Mouse (Mus musculus) midbrain, embryonic 15.5 days (tissue): ENCODE data around the gene Nfx1. TPM values are rescaled to one million over a fixed set of nuclear protein-coding genes. Genes with fewer than 3 reads are reported as not detected.

Experiments
- ATAC-seq: fragments of 200-750 bp; cut with Nextera tagmentation; replicated peaks from 2 replicates; pipeline ENCODE4 v1.8.0; 2017; ENCODE audit warnings: moderate TSS enrichment
- H3K27ac ChIP-seq: fragments of 300-500 bp; sonication (generic); 2 replicates; pipeline ENCODE4 v1.5.1; 2015; ENCODE audit warnings: mild to moderate bottlenecking, inconsistent platforms
- H3K27me3 ChIP-seq: fragments of 300-500 bp; sonication (generic); replicated peaks from 2 replicates; pipeline ENCODE4 v1.6.1; 2015; ENCODE audit warnings: inconsistent platforms
- H3K36me3 ChIP-seq: fragments of 300-500 bp; sonication (generic); replicated peaks from 2 replicates; pipeline ENCODE4 v1.6.1; 2015; ENCODE audit warnings: inconsistent platforms
- H3K4me1 ChIP-seq: fragments of 300-500 bp; sonication (generic); 2 replicates; pipeline ENCODE4 v1.6.1; 2015; ENCODE audit warnings: inconsistent platforms
- H3K4me2 ChIP-seq: fragments of 300-500 bp; sonication (generic); 2 replicates; pipeline ENCODE4 v1.6.1; 2015; ENCODE audit warnings: inconsistent platforms, mild to moderate bottlenecking, moderate library complexity
- H3K4me3 ChIP-seq: fragments of 300-500 bp; sonication (generic); 2 replicates; pipeline ENCODE4 v1.5.1; 2015; ENCODE audit warnings: mild to moderate bottlenecking, inconsistent platforms
- H3K9ac ChIP-seq: fragments of 300-500 bp; sonication (generic); 2 replicates; pipeline ENCODE4 v1.6.1; 2015; ENCODE audit warnings: mild to moderate bottlenecking, inconsistent platforms
- H3K9me3 ChIP-seq: fragments of 300-500 bp; sonication (generic); 2 replicates; pipeline ENCODE4 v1.6.1; 2016; ENCODE audit warnings: inconsistent platforms
- WGBS: fragments of 180-500 bp; shearing (Covaris S2); methylation state at CpG from one replicate; pipeline ENCODE4 v1.1.7; 2015; ENCODE audit warnings: mixed read lengths; 5-methylcytosine and 5-hydroxymethylcytosine counted together
- polyA plus RNA-seq: library from polyadenylated mRNA; unstranded; fragments of >200 nt; fragmentation: Nextera tagmentation; extraction: Ambion mirVana; gene quantifications from 2 replicates; pipeline ENCODE4 v1.2.1, GENCODE M21; 2015

The Nfx1 gene
- polyA plus RNA-seq, 1 experiment from 2014 or later, result 121 TPM

- Histone ChIP-seq H3K27ac (no peak overlapping the region), H3K36me3 (0 out of 2 replicates have a peak, but pooled peaks cover 2% of the 10 kb centered on the region), H3K4me2 (no peak overlapping the region), H3K9ac (no peak overlapping the region), H3K9me3 (no peaks in the 10 kb centered on the region), H3K4me1 (no peaks in the 10 kb centered on the region), H3K27me3 (no peaks in the 10 kb centered on the region), H3K4me3 (no peak overlapping the region)
- ATAC-seq, result no peak
- 64% methylated on average over 3 of the region's 3 CpGs for WGBS
These were observed 60.5 kb downstream of the Nfx1 start for GRCm38 (mm10) chr4:41031242-41031641.

GRCm38 (mm10) chr4:41037942-41038341 is 67.2 kb downstream of the Nfx1 start:
- Histone ChIP-seq H3K4me3 (no peak overlapping the region), H3K9ac (no peak overlapping the region), H3K27ac (no peak overlapping the region), H3K4me1 (no peaks in the 10 kb centered on the region), H3K4me2 (no peak overlapping the region), H3K27me3 (no peaks in the 10 kb centered on the region), H3K9me3 (no peaks in the 10 kb centered on the region), H3K36me3 (no peaks in the 10 kb centered on the region)
- no peak for ATAC-seq
- 71% methylated on average over 3 of the region's 3 CpGs for WGBS

DNA sequence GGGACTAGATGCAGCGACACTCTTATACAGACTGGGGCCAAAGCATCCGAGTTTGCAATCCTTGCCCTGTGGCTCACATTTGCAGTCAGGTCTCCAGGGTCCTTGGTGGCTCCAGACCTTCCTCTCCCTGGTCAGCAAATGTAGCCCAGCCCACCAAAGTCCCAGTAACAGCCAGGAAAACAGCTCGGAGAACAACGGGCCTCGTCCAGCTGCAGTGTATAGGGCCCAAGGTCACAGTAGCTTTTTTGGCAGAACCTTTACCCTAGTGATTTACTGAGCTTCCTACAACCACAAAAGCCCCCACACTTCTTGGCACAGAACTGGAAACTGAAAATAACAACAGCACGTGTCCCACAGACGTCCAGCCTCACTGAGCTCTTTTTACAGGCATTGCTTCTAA is 70.3 kb downstream of the Nfx1 start:
- no peaks in the 10 kb centered on the region for H3K9me3 ChIP-seq
- no peak overlapping the region for H3K4me2 ChIP-seq
- WGBS, result 80% methylated on average over 7 of the region's 7 CpGs
- no peak overlapping the region for H3K9ac ChIP-seq
- no peaks in the 10 kb centered on the region for H3K36me3 ChIP-seq
- no peak overlapping the region for H3K27ac ChIP-seq
- no peak for ATAC-seq
- no peaks in the 10 kb centered on the region for H3K4me1 ChIP-seq
- no peaks in the 10 kb centered on the region for H3K27me3 ChIP-seq
- H3K4me3 ChIP-seq, result no peak overlapping the region

DNA sequence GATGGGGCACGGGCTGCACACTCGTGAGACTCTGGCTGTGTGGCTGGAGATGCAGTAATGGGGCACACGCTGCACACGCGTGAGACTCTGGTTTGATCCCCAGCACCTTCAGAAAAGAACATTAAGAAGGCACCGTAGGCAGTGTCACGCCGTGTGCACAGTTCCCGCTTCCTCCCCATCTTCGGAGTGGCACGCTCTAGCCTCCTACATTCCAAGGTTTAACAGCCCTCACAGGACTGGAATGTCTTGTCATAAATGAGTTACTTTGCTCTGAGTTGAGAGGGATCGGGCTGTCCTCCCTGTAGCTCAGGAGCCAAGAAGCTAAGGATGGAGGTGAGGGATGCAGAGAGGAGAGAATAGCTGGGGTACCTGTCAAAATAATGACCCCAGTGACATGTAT is 72.2 kb downstream of the Nfx1 start:
- Histone ChIP-seq H3K27me3 (no peaks in the 10 kb centered on the region), H3K4me3 (no peak overlapping the region), H3K9ac (no peak overlapping the region), H3K4me1 (no peaks in the 10 kb centered on the region), H3K36me3 (no peaks in the 10 kb centered on the region), H3K27ac (no peak overlapping the region), H3K9me3 (no peaks in the 10 kb centered on the region), H3K4me2 (no peak overlapping the region)
- ATAC-seq, result no peak
- 85% methylated on average over 12 of the region's 12 CpGs for WGBS

- Histone ChIP-seq H3K4me1 (no peaks in the 10 kb centered on the region), H3K9ac (no peak overlapping the region), H3K4me3 (no peak overlapping the region), H3K27ac (no peak overlapping the region), H3K9me3 (no peaks in the 10 kb centered on the region), H3K27me3 (no peaks in the 10 kb centered on the region), H3K36me3 (no peaks in the 10 kb centered on the region), H3K4me2 (no peak overlapping the region)
- no peak for ATAC-seq
- 79% methylated on average over 5 of the region's 5 CpGs for WGBS
These were observed 73.3 kb downstream of the Nfx1 start for GRCm38 (mm10) chr4:41043961-41044360.

DNA sequence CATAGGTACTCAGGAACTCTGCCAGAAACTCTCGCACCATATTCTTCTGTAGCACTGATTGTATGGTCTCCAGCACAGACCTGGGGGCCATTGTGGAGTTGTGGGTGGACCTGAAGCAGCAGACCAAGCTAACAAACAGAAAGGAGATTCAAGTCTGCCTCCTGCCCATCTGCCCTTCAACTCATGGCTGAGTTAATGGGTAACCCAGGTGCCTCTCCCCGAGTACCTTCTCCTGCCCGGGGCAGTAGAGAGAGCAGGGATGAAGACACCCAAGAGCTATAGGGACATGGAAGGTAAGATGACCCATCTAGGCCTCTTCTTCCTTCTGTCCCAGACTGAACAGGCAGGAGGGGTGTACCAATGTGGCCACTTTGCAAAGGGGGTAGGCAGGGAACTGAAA is 74.6 kb downstream of the Nfx1 start:
- no peak for ATAC-seq
- no peak overlapping the region for H3K4me2 ChIP-seq
- no peak overlapping the region for H3K9ac ChIP-seq
- no peak overlapping the region for H3K27ac ChIP-seq
- no peaks in the 10 kb centered on the region for H3K4me1 ChIP-seq
- H3K36me3 ChIP-seq, result no peaks in the 10 kb centered on the region
- no peak overlapping the region for H3K4me3 ChIP-seq
- WGBS, result 89% methylated on average over 3 of the region's 3 CpGs
- H3K9me3 ChIP-seq, result no peaks in the 10 kb centered on the region
- H3K27me3 ChIP-seq, result no peaks in the 10 kb centered on the region

DNA sequence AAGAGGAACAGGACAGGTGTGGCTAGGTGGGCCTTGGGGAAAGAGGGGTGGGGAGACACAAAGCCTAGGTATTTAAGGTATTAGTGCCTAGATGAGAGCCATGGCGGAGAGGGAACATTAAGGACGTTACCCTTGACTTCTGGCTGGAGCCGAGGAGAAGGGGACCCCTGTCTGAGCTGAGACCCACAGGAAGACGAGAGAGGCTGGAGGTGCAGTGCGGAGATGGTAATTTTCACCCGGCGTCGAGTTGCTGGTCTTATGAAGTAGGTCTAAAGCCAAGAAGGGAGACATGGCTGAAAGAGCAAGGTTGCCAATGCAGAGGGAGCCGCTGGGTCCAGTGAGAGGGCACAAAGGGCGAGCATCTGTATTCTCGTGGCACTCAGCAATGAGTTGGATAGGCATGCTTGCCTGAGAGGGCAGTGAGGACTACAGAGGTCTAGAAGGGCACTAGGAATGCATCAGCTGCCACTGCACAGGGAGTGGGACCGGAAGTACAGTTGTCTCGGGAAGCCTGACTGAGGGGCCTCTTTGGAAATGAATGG is 75.6 kb downstream of the Nfx1 start:
- no peak overlapping the region for H3K4me3 ChIP-seq
- H3K27ac ChIP-seq, result no peak overlapping the region
- 83% methylated on average over 13 of the region's 13 CpGs for WGBS
- no peaks in the 10 kb centered on the region for H3K36me3 ChIP-seq
- no peaks in the 10 kb centered on the region for H3K27me3 ChIP-seq
- H3K9ac ChIP-seq, result no peak overlapping the region
- H3K4me1 ChIP-seq, result peaks cover 4% of the 10 kb centered on the region
- no peaks in the 10 kb centered on the region for H3K9me3 ChIP-seq
- no peak overlapping the region for H3K4me2 ChIP-seq
- ATAC-seq, result no peak

DNA sequence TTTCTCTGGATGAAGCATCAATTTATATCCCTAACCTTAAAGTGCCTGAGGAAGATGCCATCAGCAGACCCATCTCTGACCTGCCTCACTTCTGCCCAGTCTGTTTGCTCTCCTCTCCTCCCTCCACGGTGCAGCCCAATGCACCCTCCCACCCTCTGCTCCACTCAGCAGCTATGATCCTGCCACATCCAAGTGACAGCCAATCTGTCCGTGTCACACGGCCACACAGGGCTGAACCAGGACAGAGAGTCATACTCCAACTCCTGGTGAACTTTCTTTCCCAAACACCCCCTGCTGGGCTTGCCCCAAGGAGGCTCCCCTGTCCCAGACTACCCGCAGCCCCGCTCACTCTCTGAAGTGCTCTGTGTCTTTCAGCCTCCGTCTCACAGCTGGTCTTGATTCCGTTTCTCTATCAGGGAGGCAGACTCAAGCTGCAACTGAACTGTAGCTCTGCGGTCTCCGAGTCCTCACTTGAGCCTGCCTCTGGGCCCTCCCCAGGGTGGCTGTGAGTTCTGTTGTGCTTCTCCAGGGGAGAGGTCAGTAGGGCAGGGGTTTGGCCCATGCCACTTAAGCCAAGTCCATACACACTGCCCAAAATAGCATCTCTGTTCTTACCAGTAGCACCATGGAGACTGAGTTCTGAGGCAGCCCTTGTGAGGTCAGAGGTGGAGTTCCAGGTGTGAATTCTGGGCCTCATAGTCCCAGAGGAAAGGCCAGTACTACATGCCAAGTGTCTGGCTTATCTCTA is 77.0 kb downstream of the Nfx1 start, which contains the start of gene Aqp7:
TSS of gene Aqp7 (minus strand) at position 616 of the 748 bp plus-strand sequence.
- ATAC-seq, result no peak
- Histone ChIP-seq H3K9ac (no peak within 1 kb of the TSS), H3K9me3 (no peaks in the 10 kb centered on the region), H3K27me3 (no peaks in the 10 kb centered on the region), H3K36me3 (no peaks in the 10 kb centered on the region), H3K27ac (no peak within 1 kb of the TSS), H3K4me1 (peaks cover 4% of the 10 kb centered on the region), H3K4me3 (no peak within 1 kb of the TSS), H3K4me2 (no peak within 1 kb of the TSS)
- WGBS, result 47% methylated on average over 9 of the region's 9 CpGs

DNA sequence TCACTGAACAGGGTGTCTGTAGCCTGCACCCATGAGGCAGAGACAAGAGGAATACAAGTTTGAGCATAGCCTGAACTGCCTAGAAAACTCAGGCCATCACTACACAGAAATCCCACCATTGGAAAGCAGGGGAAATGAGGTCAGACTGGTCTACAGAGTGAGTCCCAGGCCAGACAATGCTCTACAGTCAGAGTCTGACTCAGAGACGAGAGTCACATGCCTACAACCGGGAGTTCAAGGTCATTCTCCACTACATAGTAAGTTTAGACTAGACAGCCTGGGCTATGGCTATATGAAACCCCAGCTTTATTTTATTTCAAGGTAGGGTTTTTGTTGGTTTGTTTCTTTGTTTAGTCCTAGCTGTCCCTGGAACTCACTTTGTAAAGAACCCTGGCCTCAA is 78.2 kb downstream of the Nfx1 start:
- no peak overlapping the region for H3K9ac ChIP-seq
- H3K9me3 ChIP-seq, result no peaks in the 10 kb centered on the region
- no peak overlapping the region for H3K27ac ChIP-seq
- no peaks in the 10 kb centered on the region for H3K36me3 ChIP-seq
- WGBS, result 64% methylated on average over 2 of the region's 2 CpGs
- H3K4me1 ChIP-seq, result peaks cover 4% of the 10 kb centered on the region
- no peak overlapping the region for H3K4me3 ChIP-seq
- no peak overlapping the region for H3K4me2 ChIP-seq
- ATAC-seq, result no peak
- no peaks in the 10 kb centered on the region for H3K27me3 ChIP-seq

DNA sequence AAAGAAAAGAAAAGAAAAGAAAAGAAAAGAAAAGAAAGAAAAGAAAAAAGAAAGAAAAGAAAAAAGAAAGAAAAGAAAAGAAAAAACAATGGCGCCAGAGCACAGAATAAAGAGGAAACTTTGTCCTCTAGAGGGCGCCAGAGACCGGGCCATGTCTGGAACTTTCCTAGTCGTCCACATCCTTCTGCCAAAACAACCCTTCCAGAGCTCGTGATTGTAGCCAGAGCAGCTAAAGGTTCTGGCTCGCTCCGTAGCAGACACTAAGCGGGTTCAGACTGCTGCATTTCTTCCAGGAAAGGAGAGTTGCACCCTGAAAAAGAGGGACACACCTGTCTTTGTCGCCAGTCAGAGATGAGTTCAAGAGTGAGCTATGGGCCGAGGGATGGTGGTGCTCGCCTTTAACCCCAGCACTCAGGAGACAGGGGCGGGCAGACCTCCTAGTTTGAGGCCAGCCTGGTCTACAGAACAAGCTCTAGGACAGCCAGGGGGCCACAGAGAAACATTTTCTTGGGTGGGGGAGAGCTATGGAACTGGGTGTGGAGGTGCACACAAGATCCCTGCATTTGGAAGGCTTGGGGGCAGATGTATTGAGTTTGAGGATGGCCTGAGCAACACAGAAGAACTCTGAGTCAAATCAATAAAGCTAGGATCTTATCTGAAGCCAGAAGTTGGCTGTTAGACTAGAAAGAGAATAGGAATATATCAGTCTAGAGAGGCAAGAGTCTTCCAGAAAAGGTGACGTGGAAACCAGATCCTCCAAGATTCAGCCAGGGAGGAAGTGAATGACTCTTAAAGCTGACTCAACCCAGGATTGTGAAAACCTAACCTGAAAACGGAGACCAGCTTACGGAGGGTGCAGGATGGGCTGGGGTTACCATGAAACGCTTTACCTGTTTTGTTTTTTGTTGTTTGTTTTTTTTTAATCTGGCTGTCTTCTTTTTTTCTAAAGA is 80.3 kb downstream of the Nfx1 start:
- H3K4me3 ChIP-seq, result no peak overlapping the region
- peak overlapping the region; percentile 29 for H3K9ac ChIP-seq

GRCm38 (mm10) chr4:41051781-41052180 is 81.1 kb downstream of the Nfx1 start:
- Histone ChIP-seq H3K4me2 (no peak overlapping the region), H3K27me3 (no peaks in the 10 kb centered on the region), H3K4me3 (no peak overlapping the region), H3K9me3 (no peaks in the 10 kb centered on the region), H3K9ac (no peak overlapping the region), H3K27ac (no peak overlapping the region), H3K36me3 (no peaks in the 10 kb centered on the region), H3K4me1 (peaks cover 4% of the 10 kb centered on the region)
- no peak for ATAC-seq
- 79% methylated on average over 7 of the region's 7 CpGs for WGBS

More for the DNA sequence above, 80.3 kb downstream of the Nfx1 start:
- H3K9me3 ChIP-seq, result no peaks in the 10 kb centered on the region
- H3K4me1 ChIP-seq, result peaks cover 4% of the 10 kb centered on the region
- H3K4me2 ChIP-seq, result peak overlapping the region; percentile 34
- no peaks in the 10 kb centered on the region for H3K36me3 ChIP-seq
- H3K27me3 ChIP-seq, result no peaks in the 10 kb centered on the region
- H3K27ac ChIP-seq, result no peak overlapping the region
- ATAC-seq, result peak; percentile 74
- WGBS, result 34% methylated on average over 16 of the region's 16 CpGs

DNA sequence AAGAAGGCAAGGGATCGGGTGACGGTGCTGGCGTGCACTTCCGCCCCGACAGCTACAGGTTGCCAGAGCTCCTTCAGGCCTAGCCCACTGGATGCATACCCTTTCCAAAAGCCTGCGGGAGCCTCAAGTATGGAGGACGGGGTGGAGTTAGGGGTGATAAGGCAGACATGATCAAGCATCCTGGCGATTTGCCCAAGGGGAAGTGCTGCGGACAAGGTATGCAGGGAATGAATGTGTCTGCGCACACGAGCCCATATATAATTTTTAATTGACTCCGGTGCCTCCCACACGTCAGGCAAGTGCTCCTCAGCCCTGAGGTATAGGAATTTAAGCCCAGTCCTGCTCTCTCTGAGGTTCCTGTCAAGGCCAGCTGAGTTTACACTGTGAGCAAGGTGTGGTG is 84.4 kb downstream of the Nfx1 start:
- no peak for ATAC-seq
- Histone ChIP-seq H3K4me2 (no peak overlapping the region), H3K27me3 (no peaks in the 10 kb centered on the region), H3K9ac (no peak overlapping the region), H3K27ac (no peak overlapping the region), H3K9me3 (no peaks in the 10 kb centered on the region), H3K36me3 (no peaks in the 10 kb centered on the region), H3K4me1 (peaks cover 4% of the 10 kb centered on the region), H3K4me3 (no peak overlapping the region)
- WGBS, result 88% methylated on average over 13 of the region's 13 CpGs
